Mouse (Mus musculus) kidney, adult 10 weeks (tissue): Measurements from ENCODE around the gene Gm7980. TPM values are rescaled to one million over a fixed set of nuclear protein-coding genes. Genes with fewer than 3 reads are reported as not detected.

ENCODE experiments used
- polyA plus RNA-seq: library from polyadenylated mRNA; stranded (reverse); fragments of 350-450 nt; fragmentation: Illumina TruSeq; extraction: RNeasy Lipid Tissue Mini Kit (QIAGEN cat#74804); gene quantifications from one replicate; pipeline ENCODE4 v1.2.3, GENCODE M21; 2014; ENCODE audit warnings: low read depth, low replicate concordance

The Gm7980 gene
- polyA plus RNA-seq: not detected

GRCm38 (mm10) chr14:41907190-41907589, at the start of gene Gm7980:
Gene Gm7980 (minus strand): TSS chr14:41907290.

GRCm38 (mm10) chr14:41943695-41944094, 36.6 kb upstream of the Gm7980 start, which contains the start of gene 1700024B05Rik:
Gene 1700024B05Rik (plus strand): TSS chr14:41943995.

GRCm38 (mm10) chr14:41924649-41925048, 17.6 kb upstream of the Gm7980 start, which contains the start of gene 1700049E17Rik1:
Gene 1700049E17Rik1 (plus strand): TSS chr14:41924949.

Other genes starting within 250 kb of the Gm7980 start
- gene Gm8068, start 205.4 kb downstream of the Gm7980 start, polyA plus RNA-seq: not detected
- gene Gm7929, start 156.7 kb downstream of the Gm7980 start, polyA plus RNA-seq: not detected
- gene Gm47189, start 134.8 kb downstream of the Gm7980 start, polyA plus RNA-seq: not detected
- gene 1700049E17Rik1, start 17.7 kb upstream of the Gm7980 start, polyA plus RNA-seq: not detected
- gene 1700024B05Rik, start 36.7 kb upstream of the Gm7980 start, polyA plus RNA-seq: not detected
- not detected for gene Gm6401, start 60.6 kb upstream of the Gm7980 start, polyA plus RNA-seq
- gene Gm3543, start 76.0 kb upstream of the Gm7980 start, polyA plus RNA-seq: not detected
- gene Gm7951, start 210.1 kb upstream of the Gm7980 start, polyA plus RNA-seq: not detected